Mouse (Mus musculus): ENCODE results near the gene Icosl.
"Not testable (repeated sequence)": the region's sequence is repeated elsewhere in the genome, so short reads cannot be mapped to it uniquely, and the experiment has no call there.

Gene Icosl

DNA sequence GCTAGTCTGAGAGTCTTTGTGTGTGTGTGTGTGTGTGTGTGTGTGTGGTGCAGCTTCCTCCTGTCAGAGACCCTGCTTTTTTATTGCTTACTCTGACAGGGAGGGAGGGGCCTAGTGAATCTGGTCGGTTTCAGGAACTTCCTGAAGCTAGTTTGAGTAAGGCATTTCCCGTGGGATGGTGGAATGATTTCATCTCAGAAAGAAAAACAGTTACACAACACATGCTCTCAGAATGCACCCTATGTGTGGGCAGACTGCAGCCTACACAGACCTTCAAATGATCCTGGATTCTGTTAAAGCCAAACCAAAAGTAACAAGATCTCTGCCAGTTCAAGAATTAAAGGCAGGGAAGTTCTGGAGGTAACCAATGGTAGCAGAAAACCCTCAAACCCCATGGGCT, 46.1 kb downstream of the Icosl start:
- no peak for DNase-seq (ENCODE audit: low spot score)

DNA sequence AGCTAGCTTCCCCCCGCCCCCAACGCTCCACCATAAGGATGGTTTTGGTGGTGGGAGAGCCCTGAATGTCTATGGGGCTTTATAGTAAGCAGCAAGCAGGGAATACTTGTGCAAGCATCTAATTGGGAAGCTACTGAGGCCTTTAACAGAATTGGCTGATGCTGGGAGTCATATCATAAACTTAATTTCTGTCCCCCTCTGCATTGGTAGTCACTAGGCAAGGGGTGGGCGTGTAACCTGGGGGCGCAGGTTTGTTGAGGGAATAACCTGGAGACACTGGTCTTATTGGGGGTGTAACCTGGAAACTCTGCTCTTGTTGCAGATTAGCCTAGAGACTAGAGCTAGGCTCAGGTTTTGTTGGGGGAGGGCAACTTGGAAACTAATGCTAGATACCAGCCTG, 50.3 kb downstream of the Icosl start:
- DNase-seq (ENCODE audit: low spot score): no peak

DNA sequence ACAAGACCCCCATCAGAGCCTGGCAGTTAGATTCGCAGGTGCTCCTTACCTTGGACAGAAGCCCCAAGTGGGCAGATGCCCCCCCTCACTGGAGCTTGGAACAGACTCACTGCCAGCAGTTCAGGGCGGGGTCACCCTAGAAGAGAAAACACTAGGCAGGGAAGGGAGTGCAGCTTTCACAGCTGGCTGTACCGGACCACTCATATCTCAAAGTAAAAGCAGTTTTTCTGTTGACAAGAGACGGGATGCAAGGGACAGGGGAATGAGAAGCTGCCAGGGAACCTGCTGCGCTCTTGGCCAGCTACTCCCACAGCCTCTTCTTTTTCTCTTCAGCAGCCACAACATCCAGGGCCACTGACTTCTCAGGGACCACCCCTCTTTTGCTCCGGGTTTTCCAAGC, 55.0 kb downstream of the Icosl start:
- not testable (repeated sequence) for DNase-seq (ENCODE audit: low spot score)

DNA sequence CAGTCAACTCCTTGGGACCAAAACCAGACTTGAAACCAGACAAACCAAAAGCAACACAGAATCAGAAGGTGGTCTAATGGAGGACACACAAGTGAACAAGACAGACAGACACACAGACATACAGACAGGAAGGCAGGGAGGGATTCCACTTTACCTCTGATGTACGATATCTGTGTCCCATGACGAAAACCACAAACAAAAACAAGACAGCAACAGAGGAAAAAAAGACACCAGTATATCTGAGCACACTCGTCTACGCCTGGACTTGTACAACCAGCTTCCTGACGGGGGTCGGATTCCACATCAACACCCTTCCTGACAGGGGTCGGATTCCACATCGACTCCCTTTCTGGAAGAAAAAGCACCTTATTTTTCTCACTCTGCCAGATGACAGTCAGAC, 56.0 kb downstream of the Icosl start:
- DNase-seq (ENCODE audit: low spot score): not testable (repeated sequence)

DNA sequence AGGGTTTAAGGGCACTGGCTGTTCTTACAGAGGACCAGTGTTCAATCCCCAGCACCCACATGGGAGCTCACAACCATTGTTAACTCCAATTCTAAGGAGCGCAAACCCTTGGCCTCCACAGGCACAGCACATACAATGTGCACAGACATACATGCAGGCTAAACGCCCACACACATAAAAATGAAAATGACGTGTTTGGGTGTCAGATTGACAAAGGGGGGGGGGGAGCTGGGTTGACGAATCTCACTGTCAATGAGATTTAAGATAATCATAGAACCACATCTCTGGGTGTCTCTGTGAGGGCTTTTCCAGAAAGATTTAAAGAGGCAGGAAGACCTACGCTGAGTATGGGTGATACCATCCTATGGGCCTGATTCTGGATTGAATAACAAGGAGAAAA, 57.2 kb downstream of the Icosl start:
- no peak for DNase-seq (ENCODE audit: low spot score)

DNA sequence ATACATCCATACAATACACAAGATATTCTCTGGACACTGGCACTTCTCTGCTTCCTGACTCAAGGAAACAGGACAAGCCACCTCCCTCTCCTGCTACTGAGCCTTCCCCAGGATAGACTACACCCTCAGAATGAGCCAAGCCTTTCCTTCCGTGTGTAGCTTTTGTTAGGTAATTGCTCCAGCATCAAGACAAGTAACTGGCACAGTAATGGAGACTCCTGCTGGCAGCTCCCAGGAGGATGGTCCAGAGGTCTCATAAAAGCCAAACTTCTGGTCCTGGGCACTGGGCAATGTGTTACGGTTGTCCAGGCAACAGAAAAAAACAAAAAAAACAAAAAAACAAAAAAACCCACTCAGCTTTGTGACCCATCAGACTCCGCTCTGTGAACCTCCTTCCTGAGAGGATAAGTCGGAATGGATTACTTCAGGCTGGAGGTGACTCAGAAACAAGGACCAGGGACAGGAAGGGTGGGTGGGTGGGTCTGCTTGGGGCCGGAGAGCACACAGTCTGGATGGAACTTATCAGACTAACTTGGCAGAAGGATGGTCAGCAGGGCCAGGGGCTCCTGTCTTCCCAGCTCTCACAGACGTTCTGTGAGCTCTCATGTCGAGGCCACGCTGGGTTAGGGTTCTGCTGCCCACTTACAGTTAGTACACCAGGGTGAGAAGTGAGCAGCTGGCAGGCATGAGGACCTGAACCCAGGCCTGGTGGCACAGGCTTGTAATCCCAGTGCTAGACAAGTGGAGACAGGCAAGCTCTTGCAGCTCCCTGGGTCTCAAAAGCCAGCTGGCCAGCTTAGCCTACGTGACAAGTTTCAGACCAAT, 58.2 kb downstream of the Icosl start:
- no peak for DNase-seq (ENCODE audit: low spot score)

DNA sequence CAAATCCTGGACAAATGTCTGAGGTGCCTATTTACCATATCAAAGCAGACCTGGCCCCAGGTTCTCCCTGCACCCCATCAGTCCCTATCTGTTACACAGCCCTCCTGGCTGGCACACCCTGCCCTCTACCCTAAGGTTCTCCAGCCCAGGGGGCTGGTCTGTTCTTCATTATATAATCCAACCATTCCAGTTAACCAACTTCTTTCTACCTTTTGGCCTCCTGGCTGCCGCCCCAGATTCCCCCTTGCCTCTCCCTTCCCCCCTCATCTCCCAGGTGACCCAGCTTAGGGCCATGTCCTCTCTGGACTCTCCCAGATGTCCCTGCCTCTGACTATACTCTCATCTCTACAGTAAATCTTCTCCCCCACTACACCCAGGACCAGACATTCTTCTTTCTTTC, 58.8 kb downstream of the Icosl start:
- DNase-seq (ENCODE audit: low spot score): no peak

DNA sequence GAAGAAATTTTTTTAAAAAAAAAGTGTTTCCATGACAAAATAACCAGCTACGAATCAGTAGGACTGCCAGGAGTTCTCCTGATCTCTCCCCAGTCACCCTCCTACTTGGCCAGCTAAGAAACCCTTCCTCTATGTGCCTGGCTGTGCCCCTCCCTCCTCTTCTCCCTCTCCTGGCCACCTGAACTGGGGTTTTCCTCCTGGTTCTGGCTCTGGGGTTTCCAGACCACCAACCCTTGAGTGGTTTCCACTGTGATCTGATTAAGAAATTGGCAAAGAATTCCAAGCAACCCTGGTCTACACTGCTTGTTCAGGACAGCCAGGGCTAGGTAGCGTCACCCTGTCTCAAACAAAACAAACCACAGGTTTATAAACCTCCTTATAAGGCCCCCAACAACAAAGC, 59.5 kb downstream of the Icosl start:
- DNase-seq (ENCODE audit: low spot score): no peak

DNA sequence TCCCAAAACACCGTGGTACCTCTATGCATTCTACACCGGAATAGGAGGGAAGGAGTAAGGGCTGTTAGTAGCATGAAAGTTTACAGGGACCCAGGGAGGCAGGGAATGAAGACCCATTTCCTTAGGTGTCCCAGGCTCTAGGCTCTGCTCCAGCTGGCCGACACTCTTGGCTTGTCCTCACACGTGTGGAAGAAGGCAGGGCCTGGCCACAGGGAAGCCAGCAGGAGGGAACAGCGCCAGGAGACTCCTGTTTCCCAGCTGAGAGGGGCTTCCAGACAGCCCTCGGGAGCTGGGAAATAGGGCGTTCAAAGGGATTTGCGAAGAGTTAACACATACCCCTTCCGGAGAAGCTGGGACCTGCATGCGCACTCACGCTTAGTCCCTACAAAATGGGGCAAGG, 60.3 kb downstream of the Icosl start:
- no peak for DNase-seq (ENCODE audit: low spot score)

DNA sequence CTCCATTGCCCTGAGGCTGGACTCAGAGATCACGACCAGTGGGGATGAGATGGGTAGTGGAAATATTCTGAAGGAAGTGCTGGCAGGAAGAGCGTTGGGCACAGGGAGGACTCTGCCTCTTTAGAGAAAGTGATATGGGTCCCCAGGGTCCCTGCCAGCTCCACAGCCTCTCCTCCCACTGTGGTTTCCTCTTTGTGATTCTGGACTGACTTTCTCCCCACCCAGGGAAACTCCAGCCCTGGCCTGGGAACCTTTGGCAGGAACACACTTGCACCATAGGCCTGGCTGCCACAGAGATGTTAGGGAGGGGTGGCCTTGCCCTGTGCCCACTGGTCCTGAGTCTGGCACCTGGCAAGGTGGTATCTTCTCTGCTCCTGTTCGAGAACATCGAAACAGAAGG, 60.9 kb downstream of the Icosl start:
- no peak for DNase-seq (ENCODE audit: low spot score)
